Mouse (Mus musculus): ENCODE measurements around the gene Car11. TPM values are rescaled to one million over a fixed set of nuclear protein-coding genes. Genes with fewer than 3 reads are reported as not detected.

Gene Car11
- polyA plus RNA-seq, 1 experiment from 2014 or later, result 89.9 TPM

- Histone ChIP-seq H3K27me3 (ENCODE audit: control insufficient read depth, insufficient read depth, low read depth, low read length) (no peaks in the 10 kb centered on the region; the same call in 1 of the 2 replicates), H3K36me3 (ENCODE audit: control insufficient read depth, insufficient read depth, low read length) (no peaks in the 10 kb centered on the region), H3K27ac (ENCODE audit: low read length) (no peak overlapping the region), H3K4me3 (ENCODE audit: low read depth, low read length) (no peak overlapping the region), H3K9ac (ENCODE audit: low read depth, low read length) (no peak overlapping the region), H3K4me2 (ENCODE audit: low read length) (0 out of 2 replicates have a peak overlapping the region, but pooled peaks have one; percentile 26), H3K4me1 (ENCODE audit: control insufficient read depth, insufficient read depth, low read length) (no peaks in the 10 kb centered on the region), H3K9me3 (replicated peaks; ENCODE audit: control insufficient read depth, low read length, poor library complexity, severe bottlenecking) (no peaks in the 10 kb centered on the region)
- 84% methylated on average over 12 of the region's 12 CpGs for WGBS
- no peak for ATAC-seq
Observed at GRCm38 (mm10) chr7:45741308-45741707, 41.7 kb downstream of the Car11 start.

- no peaks in the 10 kb centered on the region for H3K36me3 ChIP-seq (ENCODE audit: control insufficient read depth, insufficient read depth, low read length)
- 34% methylated on average over 11 of the region's 11 CpGs for WGBS
- H3K9ac ChIP-seq (ENCODE audit: low read depth, low read length), result peak overlapping the region; percentile 7; the same call in 1 of the 2 replicates
- no peaks in the 10 kb centered on the region for H3K9me3 ChIP-seq (replicated peaks; ENCODE audit: control insufficient read depth, low read length, poor library complexity, severe bottlenecking)
- no peaks in the 10 kb centered on the region; the same call in 1 of the 2 replicates for H3K27me3 ChIP-seq (ENCODE audit: control insufficient read depth, insufficient read depth, low read depth, low read length)
- H3K4me1 ChIP-seq (ENCODE audit: control insufficient read depth, insufficient read depth, low read length), result no peaks in the 10 kb centered on the region
- H3K27ac ChIP-seq (ENCODE audit: low read length), result no peak overlapping the region
- H3K4me2 ChIP-seq (ENCODE audit: low read length), result peak overlapping the region; percentile 26
- 0 out of 2 replicates have a peak, but pooled peaks have one; percentile 14 for ATAC-seq
- no peak overlapping the region for H3K4me3 ChIP-seq (ENCODE audit: low read depth, low read length)
Observed at GRCm38 (mm10) chr7:45741777-45742176, 42.1 kb downstream of the Car11 start.

GRCm38 (mm10) chr7:45742338-45742737, 42.7 kb downstream of the Car11 start:
- H3K27me3 ChIP-seq (ENCODE audit: control insufficient read depth, insufficient read depth, low read depth, low read length), result no peaks in the 10 kb centered on the region; the same call in 1 of the 2 replicates
- peak overlapping the region; percentile 26 for H3K4me2 ChIP-seq (ENCODE audit: low read length)
- H3K9me3 ChIP-seq (replicated peaks; ENCODE audit: control insufficient read depth, low read length, poor library complexity, severe bottlenecking), result no peaks in the 10 kb centered on the region
- no peak overlapping the region for H3K9ac ChIP-seq (ENCODE audit: low read depth, low read length)
- H3K4me3 ChIP-seq (ENCODE audit: low read depth, low read length), result no peak overlapping the region
- no peak for ATAC-seq
- WGBS, result 36% methylated on average over 19 of the region's 19 CpGs
- H3K4me1 ChIP-seq (ENCODE audit: control insufficient read depth, insufficient read depth, low read length), result no peaks in the 10 kb centered on the region
- no peak overlapping the region for H3K27ac ChIP-seq (ENCODE audit: low read length)
- no peaks in the 10 kb centered on the region for H3K36me3 ChIP-seq (ENCODE audit: control insufficient read depth, insufficient read depth, low read length)

GRCm38 (mm10) chr7:45744387-45744786, 44.7 kb downstream of the Car11 start:
- no peak overlapping the region for H3K4me2 ChIP-seq (ENCODE audit: low read length)

GRCm38 (mm10) chr7:45746518-45746917, 46.9 kb downstream of the Car11 start:
- Histone ChIP-seq H3K9me3 (replicated peaks; ENCODE audit: control insufficient read depth, low read length, poor library complexity, severe bottlenecking) (no peaks in the 10 kb centered on the region), H3K27ac (ENCODE audit: low read length) (no peak overlapping the region), H3K9ac (ENCODE audit: low read depth, low read length) (no peak overlapping the region), H3K4me1 (ENCODE audit: control insufficient read depth, insufficient read depth, low read length) (peaks cover 3% of the 10 kb centered on the region; the same call in 1 of the 2 replicates), H3K36me3 (ENCODE audit: control insufficient read depth, insufficient read depth, low read length) (no peaks in the 10 kb centered on the region), H3K27me3 (ENCODE audit: control insufficient read depth, insufficient read depth, low read depth, low read length) (no peaks in the 10 kb centered on the region; the same call in 1 of the 2 replicates), H3K4me2 (ENCODE audit: low read length) (no peak overlapping the region), H3K4me3 (ENCODE audit: low read depth, low read length) (no peak overlapping the region)
- no peak for ATAC-seq
- WGBS, result 73% methylated on average over 6 of the region's 6 CpGs

More at GRCm38 (mm10) chr7:45744387-45744786, 44.7 kb downstream of the Car11 start:
- Histone ChIP-seq H3K4me3 (ENCODE audit: low read depth, low read length) (no peak overlapping the region), H3K9me3 (replicated peaks; ENCODE audit: control insufficient read depth, low read length, poor library complexity, severe bottlenecking) (no peaks in the 10 kb centered on the region), H3K27ac (ENCODE audit: low read length) (no peak overlapping the region), H3K4me1 (ENCODE audit: control insufficient read depth, insufficient read depth, low read length) (peaks cover under 1% of the 10 kb centered on the region; the same call in 1 of the 2 replicates), H3K27me3 (ENCODE audit: control insufficient read depth, insufficient read depth, low read depth, low read length) (no peaks in the 10 kb centered on the region; the same call in 1 of the 2 replicates), H3K9ac (ENCODE audit: low read depth, low read length) (no peak overlapping the region), H3K36me3 (ENCODE audit: control insufficient read depth, insufficient read depth, low read length) (no peaks in the 10 kb centered on the region)
- WGBS, result 46% methylated on average over 2 of the region's 2 CpGs
- ATAC-seq, result no peak

GRCm38 (mm10) chr7:45747450-45747849, 47.8 kb downstream of the Car11 start:
- Histone ChIP-seq H3K4me2 (ENCODE audit: low read length) (no peak overlapping the region), H3K4me1 (ENCODE audit: control insufficient read depth, insufficient read depth, low read length) (peaks cover 3% of the 10 kb centered on the region; the same call in 1 of the 2 replicates), H3K27ac (ENCODE audit: low read length) (no peak overlapping the region), H3K27me3 (ENCODE audit: control insufficient read depth, insufficient read depth, low read depth, low read length) (no peaks in the 10 kb centered on the region), H3K36me3 (ENCODE audit: control insufficient read depth, insufficient read depth, low read length) (no peaks in the 10 kb centered on the region), H3K9me3 (replicated peaks; ENCODE audit: control insufficient read depth, low read length, poor library complexity, severe bottlenecking) (no peaks in the 10 kb centered on the region), H3K9ac (ENCODE audit: low read depth, low read length) (no peak overlapping the region), H3K4me3 (ENCODE audit: low read depth, low read length) (no peak overlapping the region)
- no peak for ATAC-seq
- WGBS, result 79% methylated on average over 5 of the region's 5 CpGs

GRCm38 (mm10) chr7:45748110-45748509, 48.5 kb downstream of the Car11 start:
- Histone ChIP-seq H3K4me2 (ENCODE audit: low read length) (no peak overlapping the region), H3K4me1 (ENCODE audit: control insufficient read depth, insufficient read depth, low read length) (peaks cover 3% of the 10 kb centered on the region; the same call in 1 of the 2 replicates), H3K9me3 (replicated peaks; ENCODE audit: control insufficient read depth, low read length, poor library complexity, severe bottlenecking) (no peaks in the 10 kb centered on the region), H3K27ac (ENCODE audit: low read length) (no peak overlapping the region), H3K9ac (ENCODE audit: low read depth, low read length) (no peak overlapping the region), H3K27me3 (ENCODE audit: control insufficient read depth, insufficient read depth, low read depth, low read length) (no peaks in the 10 kb centered on the region), H3K36me3 (ENCODE audit: control insufficient read depth, insufficient read depth, low read length) (no peaks in the 10 kb centered on the region), H3K4me3 (ENCODE audit: low read depth, low read length) (no peak overlapping the region)
- ATAC-seq, result no peak
- WGBS, result 79% methylated on average over 7 of the region's 7 CpGs

GRCm38 (mm10) chr7:45749401-45749800, 49.8 kb downstream of the Car11 start:
- 0 out of 2 replicates have a peak overlapping the region, but pooled peaks have one; percentile 6 for H3K9ac ChIP-seq (ENCODE audit: low read depth, low read length)
- H3K27me3 ChIP-seq (ENCODE audit: control insufficient read depth, insufficient read depth, low read depth, low read length), result no peaks in the 10 kb centered on the region
- H3K9me3 ChIP-seq (replicated peaks; ENCODE audit: control insufficient read depth, low read length, poor library complexity, severe bottlenecking), result no peaks in the 10 kb centered on the region
- H3K4me3 ChIP-seq (ENCODE audit: low read depth, low read length), result no peak overlapping the region
- H3K36me3 ChIP-seq (ENCODE audit: control insufficient read depth, insufficient read depth, low read length), result no peaks in the 10 kb centered on the region
- H3K4me2 ChIP-seq (ENCODE audit: low read length), result no peak overlapping the region
- no peak for ATAC-seq
- H3K4me1 ChIP-seq (ENCODE audit: control insufficient read depth, insufficient read depth, low read length), result peaks cover 3% of the 10 kb centered on the region; the same call in 1 of the 2 replicates
- 51% methylated on average over 7 of the region's 10 CpGs for WGBS
- H3K27ac ChIP-seq (ENCODE audit: low read length), result no peak overlapping the region

GRCm38 (mm10) chr7:45750162-45750561, 50.5 kb downstream of the Car11 start:
- Histone ChIP-seq H3K4me1 (ENCODE audit: control insufficient read depth, insufficient read depth, low read length) (peaks cover 3% of the 10 kb centered on the region; the same call in 1 of the 2 replicates), H3K36me3 (ENCODE audit: control insufficient read depth, insufficient read depth, low read length) (no peaks in the 10 kb centered on the region), H3K4me2 (ENCODE audit: low read length) (no peak overlapping the region), H3K27ac (ENCODE audit: low read length) (no peak overlapping the region), H3K9ac (ENCODE audit: low read depth, low read length) (no peak overlapping the region), H3K4me3 (ENCODE audit: low read depth, low read length) (no peak overlapping the region), H3K27me3 (ENCODE audit: control insufficient read depth, insufficient read depth, low read depth, low read length) (no peaks in the 10 kb centered on the region), H3K9me3 (replicated peaks; ENCODE audit: control insufficient read depth, low read length, poor library complexity, severe bottlenecking) (no peaks in the 10 kb centered on the region)
- 83% methylated on average over 9 of the region's 9 CpGs for WGBS
- no peak for ATAC-seq

Measured in midbrain, embryonic 16.5 days (tissue).